Mouse (Mus musculus): ENCODE data around the gene Fabp2.

GRCm38 (mm10) chr3:122860573-122861498 is 34.0 kb upstream of the Fabp2 start:
- TF ChIP-seq CTCF (IDR thresholded peaks at IDR 0.05; ENCODE audit: low read depth) (no peak), EP300 (IDR thresholded peaks at IDR 0.05; ENCODE audit: low read depth) (no peak)
